Mouse (Mus musculus) heart, adult 2 months (tissue): ENCODE measurements around the gene Slc25a11. TPM values are rescaled to one million over a fixed set of nuclear protein-coding genes. Genes with fewer than 3 reads are reported as not detected.

ENCODE experiments used
- DNase-seq, 2 experiments: peaks; one replicate each; pipeline ENCODE4 v3.0.0; 2021
- H3K27ac ChIP-seq: fragments of 200-600 bp; 2 replicates; pipeline ENCODE4 v1.8.1; 2022
- H3K27me3 ChIP-seq: fragments of 200-500 bp; 2 replicates; pipeline ENCODE4 v1.6.1; 2012; ENCODE audit warnings: mild to moderate bottlenecking, low read length, inconsistent platforms, mixed read lengths; ENCODE audit not compliant: control insufficient read depth, insufficient read depth
- H3K36me3 ChIP-seq: fragments of 200-500 bp; 2 replicates; pipeline ENCODE4 v1.6.1; 2012; ENCODE audit warnings: low read length, inconsistent platforms; ENCODE audit not compliant: control insufficient read depth, insufficient read depth
- H3K4me1 ChIP-seq: fragments of 200-500 bp; 2 replicates; pipeline ENCODE4 v1.6.1; 2011; ENCODE audit warnings: low read length; ENCODE audit not compliant: control insufficient read depth, insufficient read depth
- H3K4me3 ChIP-seq: fragments of 200-600 bp; 2 replicates; pipeline ENCODE4 v1.8.1; 2022
- H3K79me2 ChIP-seq: fragments of 200-500 bp; replicated peaks from 2 replicates; pipeline ENCODE4 v1.6.1; 2012; ENCODE audit warnings: mild to moderate bottlenecking, inconsistent platforms, low read length, moderate library complexity, mixed read lengths; ENCODE audit not compliant: control insufficient read depth, insufficient read depth
- H3K9ac ChIP-seq: fragments of 200-500 bp; 2 replicates; pipeline ENCODE4 v1.6.1; 2012; ENCODE audit warnings: low read depth, mild to moderate bottlenecking, control low read depth, inconsistent platforms, low read length, mixed read lengths
- CTCF ChIP-seq: fragments of 200-600 bp; IDR thresholded peaks from 2 replicates; pipeline ENCODE4 v1.8.1; 2022; ENCODE audit warnings: antibody characterized with exemption, mild to moderate bottlenecking, moderate library complexity
- EP300 ChIP-seq: fragments of 200-500 bp; IDR thresholded peaks from 2 replicates; pipeline ENCODE4 v1.6.1; 2011; ENCODE audit warnings: low read depth, low read length, control low read depth; ENCODE audit not compliant: insufficient read depth
- POLR2A ChIP-seq: fragments of 200-500 bp; IDR thresholded peaks from 2 replicates; pipeline ENCODE4 v1.6.1; 2011; ENCODE audit warnings: mild to moderate bottlenecking, low read depth, low read length, control low read depth; ENCODE audit not compliant: insufficient read depth
- WGBS: fragments of 180-500 bp; shearing (Covaris S2); methylation state at CpG from one replicate; pipeline ENCODE4 v1.1.7; 2018; 5-methylcytosine and 5-hydroxymethylcytosine counted together
- intact Hi-C: fragments of 180-260 bp; cut with DNase I; formaldehyde crosslinking; loops from one replicate; pipeline ENCODE4 v1.15.1; 2025
- polyA plus RNA-seq: library from polyadenylated mRNA; depleted of rRNA; stranded (reverse); fragments of >200 nt; gene quantifications from 2 replicates; pipeline ENCODE4 v1.2.3, GENCODE M21; 2012
- total RNA-seq, 2 experiments: library from RNA; stranded (reverse); gene quantifications; 2 replicates each; pipeline ENCODE4 v1.2.3; 2021

The Slc25a11 gene
- total and polyA plus RNA-seq, 3 experiments: 532 to 632 (median 626) TPM

GRCm38 (mm10) chr11:70606717-70607116, 40.6 kb downstream of the Slc25a11 start:
- Histone ChIP-seq H3K79me2 (no peaks in the 10 kb centered on the region), H3K36me3 (no peaks in the 10 kb centered on the region), H3K4me1 (no peaks in the 10 kb centered on the region), H3K4me3 (no peak overlapping the region), H3K27ac (no peak overlapping the region), H3K9ac (no peak overlapping the region), H3K27me3 (no peaks in the 10 kb centered on the region)
- intact Hi-C loops: loop anchor here (5.0 to 10.0 kb wide), 2 partner anchors 152 to 194 kb away; partner anchors contain the start of genes Cxcl16, Med11, Pelp1 and Zmynd15
- WGBS: 81% methylated on average over 12 of the region's 12 CpGs
- no peak for DNase-seq
- no peak for TF ChIP-seq EP300

DNA sequence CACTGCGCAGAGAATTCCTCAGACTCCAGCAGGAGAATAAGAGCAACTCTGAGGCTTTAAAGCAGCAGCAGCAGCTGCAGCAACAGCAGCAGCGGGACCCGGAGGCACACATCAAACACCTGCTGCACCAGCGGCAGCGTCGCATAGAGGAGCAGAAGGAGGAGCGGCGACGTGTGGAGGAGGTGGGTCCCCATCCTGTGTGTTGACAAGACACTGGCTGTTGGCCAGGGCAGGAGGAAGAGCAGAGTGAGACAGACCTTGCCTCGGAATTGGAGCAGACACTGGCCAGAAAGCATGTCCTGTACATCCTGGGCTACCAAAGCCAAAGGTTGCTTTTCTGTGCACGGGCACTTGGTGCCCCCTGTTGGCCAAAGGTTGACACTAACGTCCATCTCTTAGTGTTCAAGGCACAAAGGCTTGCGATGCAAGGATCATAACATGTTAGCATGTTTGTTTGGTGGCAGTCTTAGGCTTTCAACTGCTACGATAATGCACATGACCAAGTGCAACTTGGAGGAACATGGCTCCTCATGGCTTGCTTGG, 42.2 kb downstream of the Slc25a11 start:
- intact Hi-C loops: loop anchor here (1.0 to 10.0 kb wide), 6 partner anchors 40 to 193 kb away; partner anchors contain the start of genes Cxcl16, Med11, Pelp1 and Pld2
- Histone ChIP-seq H3K79me2 (no peaks in the 10 kb centered on the region), H3K36me3 (no peaks in the 10 kb centered on the region), H3K9ac (no peak overlapping the region), H3K4me3 (no peak overlapping the region), H3K27me3 (no peaks in the 10 kb centered on the region), H3K4me1 (no peaks in the 10 kb centered on the region), H3K27ac (no peak overlapping the region)
- WGBS: 57% methylated on average over 14 of the region's 14 CpGs
- peak; percentile 79 to 84 for DNase-seq
- peak; percentile 95 for TF ChIP-seq EP300
- TF ChIP-seq POLR2A: no peak
- TF ChIP-seq CTCF: peak; percentile 98; the same call in 1 of the 2 replicates

DNA sequence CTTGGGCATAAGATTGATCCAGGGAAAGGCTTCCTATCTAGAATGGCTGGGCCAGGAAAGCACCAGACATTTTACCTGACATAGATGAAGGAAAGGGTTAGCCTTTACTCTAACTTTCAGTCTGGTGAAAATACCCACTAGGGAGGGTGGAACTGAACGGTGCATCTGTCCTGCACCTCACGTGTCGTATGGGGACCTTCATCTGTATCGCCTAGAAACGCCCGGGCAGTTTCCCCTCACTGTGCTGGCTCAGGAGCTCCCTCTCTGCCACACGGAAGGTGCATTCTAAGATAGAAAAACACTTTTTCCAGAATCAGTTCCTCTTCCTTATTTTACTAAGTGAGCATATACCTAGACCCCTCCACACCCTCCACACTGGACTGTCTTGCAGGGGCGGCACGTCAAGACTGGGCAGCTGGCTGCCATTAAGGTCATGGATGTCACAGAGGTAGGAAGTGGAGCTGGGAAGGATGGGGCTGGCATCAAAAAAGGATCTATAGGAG, 48.8 kb downstream of the Slc25a11 start:
- no peaks in the 10 kb centered on the region; the same call in 1 of the 2 replicates for H3K36me3 ChIP-seq
- TF ChIP-seq CTCF: no peak
- no peak for TF ChIP-seq EP300
- no peak for TF ChIP-seq POLR2A
- 85% methylated on average over 9 of the region's 9 CpGs for WGBS

DNA sequence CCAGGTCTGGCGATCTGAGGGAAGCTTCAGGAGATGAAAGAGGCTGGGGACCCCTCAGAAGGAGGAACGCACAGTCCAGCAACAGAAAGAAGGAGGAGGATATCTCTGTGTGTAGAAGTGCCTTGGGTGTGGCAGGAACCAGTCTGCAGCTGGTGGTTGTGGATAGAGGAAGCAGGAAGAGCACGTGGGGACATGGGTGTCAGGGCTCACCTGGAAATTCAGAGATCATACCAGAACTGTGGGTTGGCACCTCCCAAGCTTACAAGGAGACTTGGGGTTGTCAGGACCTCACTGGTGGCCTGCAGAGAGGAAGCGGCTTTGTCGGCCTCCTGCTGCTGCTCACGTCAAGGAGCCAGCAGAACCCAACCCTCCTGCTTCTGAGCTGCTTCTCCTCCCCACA, 50.0 kb downstream of the Slc25a11 start:
- H3K9ac ChIP-seq: no peak overlapping the region
- H3K27ac ChIP-seq: no peak overlapping the region; the same call in 1 of the 2 replicates
- no peak for DNase-seq
- no peaks in the 10 kb centered on the region; the same call in 1 of the 2 replicates for H3K36me3 ChIP-seq
- TF ChIP-seq CTCF (no peak), EP300 (no peak), POLR2A (no peak)
- no peak overlapping the region for H3K4me3 ChIP-seq
- peaks cover 14% of the 10 kb centered on the region for H3K4me1 ChIP-seq
- WGBS: 59% methylated on average over 6 of the region's 6 CpGs
- H3K79me2 ChIP-seq: no peaks in the 10 kb centered on the region
- intact Hi-C loops: no loop called here
- no peaks in the 10 kb centered on the region for H3K27me3 ChIP-seq

More for the DNA sequence above, 48.8 kb downstream of the Slc25a11 start:
- Histone ChIP-seq H3K27ac (no peak overlapping the region), H3K4me1 (peaks cover 12% of the 10 kb centered on the region), H3K79me2 (no peaks in the 10 kb centered on the region), H3K9ac (no peak overlapping the region), H3K27me3 (no peaks in the 10 kb centered on the region), H3K4me3 (no peak overlapping the region)
- DNase-seq: no peak
- intact Hi-C loops: no loop called here

DNA sequence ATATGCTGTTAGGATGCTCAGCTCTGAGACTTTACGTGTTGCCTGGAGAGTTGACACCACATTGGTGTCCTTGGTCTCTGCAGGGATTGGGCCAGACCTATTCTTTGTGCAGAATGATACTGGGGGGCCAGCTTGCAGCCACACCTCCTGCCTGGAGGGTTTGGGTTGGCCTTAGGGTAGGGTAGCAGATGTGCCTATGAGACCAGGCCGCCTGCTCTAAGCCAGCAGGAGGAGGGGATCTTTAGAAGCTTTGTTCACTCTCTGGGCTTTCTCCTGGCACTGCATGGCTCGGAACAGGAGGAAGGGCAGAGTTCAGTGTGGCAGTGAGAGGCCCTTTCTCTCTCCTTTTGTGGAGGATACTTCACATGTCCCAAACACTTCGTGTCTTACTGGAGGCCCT, 51.2 kb downstream of the Slc25a11 start:
- Histone ChIP-seq H3K27ac (peak overlapping the region; percentile 78), H3K79me2 (no peaks in the 10 kb centered on the region), H3K27me3 (no peaks in the 10 kb centered on the region), H3K36me3 (no peaks in the 10 kb centered on the region; the same call in 1 of the 2 replicates), H3K9ac (no peak overlapping the region), H3K4me1 (peaks cover 14% of the 10 kb centered on the region), H3K4me3 (no peak overlapping the region)
- 59% methylated on average over 4 of the region's 4 CpGs for WGBS
- TF ChIP-seq EP300 (no peak), CTCF (no peak), POLR2A (no peak)
- intact Hi-C loops: no loop called here
- DNase-seq: no peak

DNA sequence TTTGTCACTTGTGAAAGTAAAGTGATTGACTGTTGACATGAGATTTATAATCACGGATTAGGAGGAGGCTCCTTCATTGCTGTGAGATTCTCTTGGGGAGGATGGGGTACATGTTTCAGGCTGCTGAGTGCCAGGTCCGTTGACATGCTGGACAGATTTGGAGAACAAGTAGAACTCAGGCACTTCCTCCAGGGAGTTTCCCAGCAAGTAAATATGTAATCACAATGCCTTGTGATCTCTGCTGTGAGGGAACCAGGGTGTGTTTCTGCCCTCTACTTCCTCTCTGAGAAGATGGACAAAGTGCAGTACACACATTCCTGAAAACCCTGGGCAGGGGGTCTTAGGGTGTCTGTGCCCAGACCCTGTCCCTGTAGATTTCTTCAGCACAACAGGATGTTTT, 51.6 kb downstream of the Slc25a11 start:
- 11% methylated on average over 2 of the region's 2 CpGs for WGBS
- no peak for DNase-seq
- Histone ChIP-seq H3K9ac (no peak overlapping the region), H3K27me3 (no peaks in the 10 kb centered on the region), H3K4me3 (no peak overlapping the region), H3K4me1 (peaks cover 14% of the 10 kb centered on the region), H3K27ac (peak overlapping the region; percentile 78), H3K79me2 (no peaks in the 10 kb centered on the region), H3K36me3 (no peaks in the 10 kb centered on the region; the same call in 1 of the 2 replicates)
- intact Hi-C loops: loop anchor here (2.0 kb wide), 1 partner anchor 31 kb away; no protein-coding TSS in a partner anchor
- TF ChIP-seq CTCF: no peak
- no peak for TF ChIP-seq EP300
